Mouse (Mus musculus) forebrain, embryonic 11.5 days (tissue): ENCODE data around the gene Cd151. TPM values are rescaled to one million over a fixed set of nuclear protein-coding genes. Genes with fewer than 3 reads are reported as not detected.

ENCODE experiments used
- ATAC-seq: fragments of 200-750 bp; cut with Nextera tagmentation; replicated peaks from 2 replicates; pipeline ENCODE4 v1.8.0; 2017; ENCODE audit warnings: moderate TSS enrichment; ENCODE audit not compliant: low FRiP score
- DNase-seq: peaks from one replicate; pipeline ENCODE4 v3.0.0-alpha.2; 2017; ENCODE audit warnings: low spot score
- H3K27ac ChIP-seq: fragments of 300-500 bp; sonication (generic); 2 replicates; pipeline ENCODE4 v1.5.1; 2014; ENCODE audit warnings: low read depth, low read length
- H3K27me3 ChIP-seq: fragments of 300-500 bp; sonication (generic); 2 replicates; pipeline ENCODE4 v1.6.1; 2014; ENCODE audit warnings: mild to moderate bottlenecking, low read length, mixed read lengths; ENCODE audit not compliant: control insufficient read depth, insufficient read depth
- H3K36me3 ChIP-seq: fragments of 300-500 bp; sonication (generic); 2 replicates; pipeline ENCODE4 v1.6.1; 2014; ENCODE audit warnings: mild to moderate bottlenecking, low read length, moderate library complexity, mixed read lengths; ENCODE audit not compliant: control insufficient read depth, insufficient read depth
- H3K4me1 ChIP-seq: fragments of 300-500 bp; sonication (generic); replicated peaks from 2 replicates; pipeline ENCODE4 v1.6.1; 2014; ENCODE audit warnings: low read length, mixed read lengths; ENCODE audit not compliant: control insufficient read depth, insufficient read depth
- H3K4me2 ChIP-seq: fragments of 300-500 bp; sonication (generic); 2 replicates; pipeline ENCODE4 v1.6.1; 2014; ENCODE audit warnings: low read depth, mild to moderate bottlenecking, low read length, moderate library complexity, mixed read lengths; ENCODE audit not compliant: severe bottlenecking
- H3K4me3 ChIP-seq: fragments of 300-500 bp; sonication (generic); 2 replicates; pipeline ENCODE4 v1.5.1; 2014; ENCODE audit warnings: low read depth, low read length
- H3K9ac ChIP-seq: fragments of 300-500 bp; sonication (generic); 2 replicates; pipeline ENCODE4 v1.6.1; 2014; ENCODE audit warnings: low read length
- H3K9me3 ChIP-seq: fragments of 300-500 bp; sonication (generic); 2 replicates; pipeline ENCODE4 v1.6.1; 2016; ENCODE audit warnings: low read length, mixed read lengths; ENCODE audit not compliant: control insufficient read depth
- WGBS: fragments of 180-500 bp; shearing (Covaris S2); extraction: QIAGEN DNeasy Blood & Tissue Kit; methylation state at CpG from one replicate; pipeline ENCODE4 v1.1.7; 2014; 5-methylcytosine and 5-hydroxymethylcytosine counted together
- polyA plus RNA-seq: library from polyadenylated mRNA; unstranded; fragments of >200 nt; fragmentation: Nextera tagmentation; extraction: Ambion mirVana; gene quantifications from 2 replicates; pipeline ENCODE4 v1.2.1, GENCODE M21; 2014

Cd151 gene
- polyA plus RNA-seq, 1 experiment from 2014 or later = 40.3 TPM

DNA sequence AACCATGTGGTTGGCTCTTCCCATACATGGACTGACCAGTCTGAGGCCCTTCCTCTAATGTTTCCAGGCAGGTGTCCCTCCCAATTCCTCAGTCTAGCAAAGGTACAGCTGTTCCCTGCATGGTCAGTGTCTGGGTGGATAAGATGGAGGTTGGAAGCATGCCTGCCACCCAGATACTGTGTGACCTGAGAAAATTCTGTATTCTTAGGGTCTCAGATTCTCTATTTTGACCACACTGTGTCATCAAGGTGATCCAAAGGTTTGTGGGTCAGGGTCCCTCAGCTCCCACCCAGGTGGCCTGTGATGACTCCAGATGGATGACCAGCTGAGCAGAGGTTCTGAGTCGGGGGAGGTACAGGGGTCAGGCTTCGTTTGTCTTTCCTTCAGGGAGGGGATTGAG, 18.0 kb downstream of the Cd151 start:
- no peak overlapping the region for H3K4me2 ChIP-seq
- DNase-seq (no peak), ATAC-seq (no peak)
- no peak overlapping the region for H3K4me3 ChIP-seq
- peaks cover 4% of the 10 kb centered on the region for H3K27me3 ChIP-seq
- H3K4me1 ChIP-seq = peaks cover 6% of the 10 kb centered on the region; the same call in 1 of the 2 replicates
- H3K36me3 ChIP-seq = no peaks in the 10 kb centered on the region
- WGBS = 83% methylated on average over 2 of the region's 2 CpGs
- H3K9me3 ChIP-seq = no peaks in the 10 kb centered on the region
- H3K27ac ChIP-seq = no peak overlapping the region
- H3K9ac ChIP-seq = no peak overlapping the region

DNA sequence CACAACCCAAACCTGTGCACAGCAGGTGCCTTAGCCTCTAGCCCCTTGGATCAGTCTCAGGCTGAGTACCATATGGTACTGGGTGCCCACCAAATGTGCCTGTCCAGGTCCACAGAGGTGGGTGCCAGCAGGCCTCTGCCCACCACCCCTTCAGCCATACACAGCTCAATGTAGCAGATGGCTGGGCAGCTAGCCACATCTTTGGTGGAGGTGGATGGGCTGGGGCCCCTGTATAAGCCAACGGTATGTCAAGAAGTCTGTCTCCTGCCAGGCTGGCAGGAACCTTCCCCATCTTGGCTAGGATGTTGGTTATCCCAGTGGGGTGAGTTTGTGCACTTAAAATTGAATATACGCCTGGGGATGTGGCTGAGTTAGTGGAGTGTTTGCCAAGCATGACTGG, 18.4 kb downstream of the Cd151 start:
- Histone ChIP-seq H3K27ac (no peak overlapping the region), H3K4me2 (no peak overlapping the region), H3K27me3 (peaks cover 4% of the 10 kb centered on the region; the same call in 1 of the 2 replicates), H3K4me3 (no peak overlapping the region), H3K36me3 (no peaks in the 10 kb centered on the region), H3K9ac (no peak overlapping the region), H3K9me3 (no peaks in the 10 kb centered on the region), H3K4me1 (peaks cover 6% of the 10 kb centered on the region; the same call in 1 of the 2 replicates)
- 91% methylated on average over 2 of the region's 2 CpGs for WGBS
- ATAC-seq = no peak
- no peak for DNase-seq

DNA sequence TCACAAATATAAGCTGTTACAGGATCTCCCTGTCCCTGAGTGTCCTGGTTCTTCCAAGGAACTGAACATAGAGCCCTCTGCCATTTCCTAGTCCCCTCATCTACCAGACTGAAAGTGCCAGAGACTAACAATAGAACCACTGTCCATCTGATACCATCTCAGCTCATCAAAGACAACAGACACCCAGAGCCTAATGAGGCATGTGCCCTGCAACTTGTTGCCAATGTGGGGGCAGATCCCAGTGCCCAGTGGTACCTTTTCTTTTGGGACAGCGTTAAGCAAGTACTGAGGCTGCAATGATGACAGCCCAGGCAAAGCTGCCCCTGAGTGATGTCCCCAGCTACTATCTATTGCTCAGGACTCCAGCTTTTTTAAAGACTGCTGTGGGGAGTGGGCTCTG, 19.0 kb downstream of the Cd151 start:
- H3K4me1 ChIP-seq = peaks cover 6% of the 10 kb centered on the region; the same call in 1 of the 2 replicates
- H3K9me3 ChIP-seq = no peaks in the 10 kb centered on the region
- no peak overlapping the region for H3K27ac ChIP-seq
- H3K36me3 ChIP-seq = no peaks in the 10 kb centered on the region
- no peak for ATAC-seq
- H3K27me3 ChIP-seq = peaks cover 4% of the 10 kb centered on the region; the same call in 1 of the 2 replicates
- no peak overlapping the region for H3K9ac ChIP-seq
- 96% methylated on average over 1 of the region's 1 CpGs for WGBS
- no peak overlapping the region for H3K4me3 ChIP-seq
- DNase-seq = no peak
- no peak overlapping the region for H3K4me2 ChIP-seq

DNA sequence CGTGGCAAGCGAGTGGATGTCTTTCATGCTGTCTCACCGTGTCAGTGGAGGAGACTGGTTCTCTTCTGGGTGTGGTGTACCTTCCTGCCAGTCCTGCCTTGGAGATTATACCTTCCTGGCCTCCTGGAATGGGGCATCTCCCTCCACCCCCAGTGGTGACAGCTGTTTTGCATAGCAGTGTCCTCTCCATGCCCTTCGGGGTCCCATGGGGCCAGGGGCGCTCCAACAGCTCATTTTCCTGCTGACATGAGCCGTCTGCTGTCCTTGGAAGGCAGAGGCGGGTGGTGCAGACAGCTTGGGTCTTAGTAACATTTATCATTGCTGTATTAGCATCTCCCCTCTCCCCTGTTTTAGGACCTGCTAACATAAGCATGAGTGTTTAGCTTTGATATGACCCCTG, 19.9 kb downstream of the Cd151 start:
- Histone ChIP-seq H3K4me3 (no peak overlapping the region), H3K4me1 (peaks cover 6% of the 10 kb centered on the region; the same call in 1 of the 2 replicates), H3K9ac (no peak overlapping the region), H3K27me3 (peaks cover 4% of the 10 kb centered on the region; the same call in 1 of the 2 replicates), H3K4me2 (no peak overlapping the region), H3K9me3 (no peaks in the 10 kb centered on the region), H3K27ac (no peak overlapping the region), H3K36me3 (no peaks in the 10 kb centered on the region)
- WGBS = 90% methylated on average over 7 of the region's 7 CpGs
- DNase-seq (no peak), ATAC-seq (no peak)

DNA sequence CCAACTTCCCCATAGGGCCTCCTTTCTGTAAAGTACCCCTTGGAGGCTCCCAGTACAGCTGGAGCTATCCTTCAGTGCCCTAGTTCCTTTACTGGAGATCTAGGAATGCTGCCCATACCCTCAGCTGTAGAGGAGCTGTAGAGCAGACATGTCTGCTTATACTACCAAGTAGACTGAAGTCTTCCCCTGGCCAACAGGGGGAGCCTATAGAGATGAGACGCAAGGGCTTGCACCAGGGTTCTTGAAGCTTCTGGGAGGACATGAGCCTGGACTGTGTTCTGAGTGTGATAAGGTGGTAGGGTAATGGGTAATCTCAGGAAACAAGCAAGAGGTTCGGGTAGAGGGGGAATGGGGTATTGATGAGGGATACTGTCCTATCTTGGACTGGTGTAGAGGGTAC, 24.0 kb downstream of the Cd151 start:
- Histone ChIP-seq H3K4me1 (no peaks in the 10 kb centered on the region), H3K9ac (no peak overlapping the region), H3K4me2 (no peak overlapping the region), H3K4me3 (no peak overlapping the region), H3K27ac (no peak overlapping the region), H3K36me3 (no peaks in the 10 kb centered on the region), H3K27me3 (no peaks in the 10 kb centered on the region), H3K9me3 (no peaks in the 10 kb centered on the region)
- ATAC-seq (no peak), DNase-seq (no peak)
- WGBS = 80% methylated on average over 2 of the region's 2 CpGs

DNA sequence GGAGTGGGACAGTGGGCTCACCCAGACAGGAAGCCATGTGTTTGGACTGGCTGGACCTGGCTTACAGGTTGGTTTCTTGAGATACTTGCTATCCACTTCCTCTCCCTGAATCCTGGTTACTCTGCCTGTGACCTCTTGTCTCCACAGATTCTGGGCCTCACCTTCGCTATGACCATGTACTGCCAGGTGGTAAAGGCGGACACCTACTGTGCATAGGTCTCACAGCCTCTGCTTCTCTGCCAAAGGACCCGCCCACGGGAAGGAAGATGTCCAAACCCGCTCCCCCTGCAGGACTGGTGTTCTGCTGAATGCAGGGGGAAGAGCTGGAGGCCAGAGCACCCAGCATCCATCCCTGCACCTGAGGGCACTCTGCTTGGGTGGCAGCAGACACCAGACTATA, 25.5 kb downstream of the Cd151 start:
- H3K4me1 ChIP-seq = no peaks in the 10 kb centered on the region
- DNase-seq (no peak), ATAC-seq (no peak)
- H3K9ac ChIP-seq = no peak overlapping the region
- no peak overlapping the region for H3K4me3 ChIP-seq
- 89% methylated on average over 5 of the region's 5 CpGs for WGBS
- H3K4me2 ChIP-seq = no peak overlapping the region
- H3K27me3 ChIP-seq = no peaks in the 10 kb centered on the region
- no peaks in the 10 kb centered on the region for H3K36me3 ChIP-seq
- H3K9me3 ChIP-seq = no peaks in the 10 kb centered on the region
- H3K27ac ChIP-seq = no peak overlapping the region

DNA sequence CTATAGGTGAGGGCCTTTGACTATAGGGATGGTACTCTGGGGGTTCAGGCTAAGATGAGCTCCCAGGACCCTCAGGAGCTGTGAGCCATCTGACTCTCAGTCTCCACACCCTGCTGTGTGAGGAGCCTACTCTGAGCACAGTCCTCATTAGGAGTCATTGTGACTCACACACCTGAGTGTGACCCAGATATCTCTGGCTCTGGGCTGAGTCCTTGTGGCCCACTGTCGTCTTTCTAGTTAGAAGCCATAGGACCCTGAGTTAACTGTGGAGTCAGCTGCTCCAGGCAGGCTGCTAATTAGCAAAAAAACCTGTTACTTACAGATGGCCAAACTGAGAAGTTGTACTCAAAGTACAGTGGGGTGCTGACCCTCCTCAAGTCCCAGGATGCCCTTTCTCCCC, 26.5 kb downstream of the Cd151 start:
- H3K4me3 ChIP-seq = no peak overlapping the region
- ATAC-seq = no peak
- H3K36me3 ChIP-seq = no peaks in the 10 kb centered on the region
- no peaks in the 10 kb centered on the region for H3K4me1 ChIP-seq
- 93% methylated on average over 1 of the region's 1 CpGs for WGBS
- no peaks in the 10 kb centered on the region for H3K27me3 ChIP-seq
- no peaks in the 10 kb centered on the region for H3K9me3 ChIP-seq
- H3K9ac ChIP-seq = no peak overlapping the region
- DNase-seq = no peak
- no peak overlapping the region for H3K27ac ChIP-seq
- no peak overlapping the region for H3K4me2 ChIP-seq

DNA sequence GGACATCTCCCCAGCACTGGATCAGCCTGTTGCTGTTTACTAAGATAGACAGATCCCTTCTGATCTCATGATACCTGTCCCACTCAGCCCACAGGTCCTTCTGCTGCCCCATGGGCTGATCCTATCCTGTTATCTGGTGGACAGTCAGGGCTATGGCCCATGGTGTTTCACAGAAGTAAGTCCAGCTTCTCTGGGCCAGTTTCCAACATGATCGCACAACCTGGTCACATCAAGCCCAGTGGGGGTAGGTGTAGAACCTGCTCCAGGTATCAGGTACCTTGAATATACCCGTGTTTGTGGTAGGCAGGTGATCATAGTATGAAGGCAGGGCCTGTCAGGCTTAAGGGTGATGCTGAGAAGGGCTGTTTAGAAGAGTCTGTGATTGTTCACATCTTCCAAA, 28.2 kb downstream of the Cd151 start:
- ATAC-seq (no peak), DNase-seq (no peak)
- Histone ChIP-seq H3K4me3 (no peak overlapping the region), H3K4me2 (no peak overlapping the region), H3K27me3 (no peaks in the 10 kb centered on the region), H3K27ac (no peak overlapping the region), H3K4me1 (no peaks in the 10 kb centered on the region), H3K9me3 (no peaks in the 10 kb centered on the region), H3K36me3 (no peaks in the 10 kb centered on the region), H3K9ac (no peak overlapping the region)
- 80% methylated on average over 2 of the region's 2 CpGs for WGBS

DNA sequence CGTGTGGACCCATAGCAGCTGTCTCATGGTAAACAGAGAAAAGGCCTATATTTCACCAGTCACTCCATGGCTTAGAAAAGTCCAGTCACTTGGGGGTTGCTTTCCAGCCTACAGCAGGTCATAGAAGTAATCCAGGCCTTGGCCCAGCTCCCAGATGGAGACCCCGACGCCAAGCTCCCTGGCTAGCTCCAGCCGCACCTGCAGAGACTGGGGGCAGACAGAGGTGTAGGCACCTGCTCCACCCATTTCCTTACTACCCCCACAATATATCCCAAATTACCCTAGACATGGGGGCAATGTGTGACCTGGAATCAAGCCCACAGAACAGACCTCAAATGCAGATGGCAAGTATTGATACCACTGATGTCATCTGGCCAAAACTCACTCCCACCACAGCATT, 28.7 kb downstream of the Cd151 start:
- no peak overlapping the region for H3K9ac ChIP-seq
- no peaks in the 10 kb centered on the region for H3K4me1 ChIP-seq
- 91% methylated on average over 4 of the region's 4 CpGs for WGBS
- ATAC-seq = no peak
- no peak overlapping the region for H3K4me2 ChIP-seq
- no peaks in the 10 kb centered on the region for H3K27me3 ChIP-seq
- no peak overlapping the region for H3K4me3 ChIP-seq
- no peaks in the 10 kb centered on the region for H3K36me3 ChIP-seq
- H3K9me3 ChIP-seq = no peaks in the 10 kb centered on the region
- no peak overlapping the region for H3K27ac ChIP-seq
- DNase-seq = no peak
